Mouse (Mus musculus) layer of hippocampus, postnatal 25 days (tissue): ENCODE measurements around the gene Calhm5. TPM values are rescaled to one million over a fixed set of nuclear protein-coding genes. Genes with fewer than 3 reads are reported as not detected.

Source experiments
- DNase-seq, 2 experiments: peaks; one replicate each; pipeline ENCODE4 v3.0.0; 2022; ENCODE audit warnings: mixed read lengths in 2 of 2, low spot score in 1 of 2; ENCODE audit errors: extremely low spot score in 1 of 2
- total RNA-seq, 2 experiments: library from RNA; stranded (reverse); gene quantifications; 2 replicates each; pipeline ENCODE4 v1.2.3; 2021

Calhm5 gene
- total RNA-seq, result 1 to 10 TPM; 3.8 TPM

GRCm38 (mm10) chr10:34096418-34096883 lies at the start of gene Calhm5:
Gene Calhm5, minus strand, starts transcription at chr10:34096519.
- peak; percentile 16 to 29 for DNase-seq

GRCm38 (mm10) chr10:34141693-34142092 lies 45.4 kb upstream of the Calhm5 start:
- DNase-seq, result no peak

DNA sequence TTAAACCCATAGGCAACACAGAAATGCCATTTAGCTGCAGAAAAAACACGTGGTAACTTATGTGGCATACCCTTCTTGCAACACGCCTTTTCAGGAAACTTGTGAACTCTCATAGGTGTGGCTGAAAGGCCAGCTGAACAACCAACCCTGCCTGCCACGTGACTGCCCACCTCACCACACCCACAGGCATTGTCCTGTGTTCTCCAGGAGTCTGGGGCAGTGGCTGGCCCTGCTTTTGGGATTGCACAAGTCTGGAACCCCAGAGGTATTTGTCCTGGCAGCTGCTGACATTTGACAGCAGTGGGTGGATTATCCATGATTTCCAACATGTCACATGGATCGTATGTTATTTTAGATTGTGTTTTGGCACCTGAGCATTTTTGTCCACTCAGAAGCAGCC lies 43.4 kb upstream of the Calhm5 start:
- DNase-seq, result no peak

- DNase-seq, result no peak
Measured at GRCm38 (mm10) chr10:34138027-34138426, 41.7 kb upstream of the Calhm5 start.

DNA sequence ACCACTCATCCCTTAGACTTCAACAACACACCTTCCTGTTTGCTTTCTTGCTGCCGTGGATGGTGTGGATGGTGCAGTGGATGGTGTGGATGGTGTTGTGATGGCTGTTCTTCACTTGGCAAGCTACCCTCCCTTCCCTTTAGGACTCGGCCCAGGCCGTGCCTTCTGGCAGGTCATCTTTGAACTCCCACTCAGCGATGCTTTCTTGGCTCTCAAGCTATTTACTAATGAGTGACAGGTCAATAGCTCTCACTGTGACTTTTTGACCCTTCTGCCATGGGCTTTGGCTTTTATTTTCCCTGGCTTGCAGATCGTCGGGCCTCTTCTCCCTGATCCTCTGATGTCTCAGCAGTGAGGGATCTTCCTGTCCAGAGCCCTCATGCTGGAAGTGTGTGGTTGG lies 40.1 kb upstream of the Calhm5 start:
- no peak for DNase-seq

- DNase-seq, result no peak
Measured at GRCm38 (mm10) chr10:34131356-34131755, 35.0 kb upstream of the Calhm5 start.

GRCm38 (mm10) chr10:34128391-34128790 lies 32.1 kb upstream of the Calhm5 start:
- no peak for DNase-seq

GRCm38 (mm10) chr10:34127392-34128378 lies 31.4 kb upstream of the Calhm5 start, which contains the start of gene Calhm6:
Gene Calhm6, minus strand, starts transcription at chr10:34127984.
- peak; percentile 27 to 42 for DNase-seq

GRCm38 (mm10) chr10:34118421-34118820 lies 22.1 kb upstream of the Calhm5 start:
- no peak for DNase-seq

DNA sequence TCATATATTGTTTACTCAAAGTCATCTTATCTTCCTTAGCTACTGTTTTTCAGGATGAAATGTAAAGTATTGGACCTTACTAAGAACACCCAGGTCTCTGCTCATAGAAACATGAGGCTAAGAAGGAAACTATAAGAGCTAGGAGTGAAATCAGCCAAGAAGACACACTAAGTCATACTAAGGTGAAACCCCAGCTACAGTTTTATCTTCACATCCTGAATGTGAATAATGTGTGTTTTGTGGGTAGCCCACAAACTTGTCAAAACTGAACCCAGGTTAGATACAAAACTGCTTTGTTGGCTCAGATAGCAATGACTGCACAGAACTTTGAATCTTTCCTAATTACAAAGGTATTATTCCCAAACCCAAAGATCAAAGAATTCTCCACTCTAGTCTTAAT lies 21.5 kb upstream of the Calhm5 start:
- no peak for DNase-seq

DNA sequence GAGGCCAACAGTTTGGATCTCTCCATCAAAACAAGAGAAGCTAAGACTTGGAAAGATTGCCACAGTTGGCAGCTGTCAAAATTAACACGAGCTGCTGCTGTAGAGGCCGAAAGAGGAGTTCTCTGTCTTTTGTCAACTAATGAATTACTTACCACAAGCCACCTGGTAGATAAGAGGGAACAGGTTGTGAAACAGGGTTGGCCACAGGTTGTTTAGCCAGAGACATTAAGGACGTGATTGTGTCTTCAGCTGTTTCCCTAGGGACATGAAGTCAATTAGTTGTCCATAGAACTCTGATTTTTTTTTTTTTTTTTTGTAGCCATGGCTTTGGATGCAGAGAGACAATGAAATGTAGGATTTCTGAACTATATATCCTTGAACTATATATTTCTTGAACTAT lies 20.8 kb upstream of the Calhm5 start:
- DNase-seq, result no peak

GRCm38 (mm10) chr10:34111964-34112738 lies 15.8 kb upstream of the Calhm5 start:
- no peak for DNase-seq

DNA sequence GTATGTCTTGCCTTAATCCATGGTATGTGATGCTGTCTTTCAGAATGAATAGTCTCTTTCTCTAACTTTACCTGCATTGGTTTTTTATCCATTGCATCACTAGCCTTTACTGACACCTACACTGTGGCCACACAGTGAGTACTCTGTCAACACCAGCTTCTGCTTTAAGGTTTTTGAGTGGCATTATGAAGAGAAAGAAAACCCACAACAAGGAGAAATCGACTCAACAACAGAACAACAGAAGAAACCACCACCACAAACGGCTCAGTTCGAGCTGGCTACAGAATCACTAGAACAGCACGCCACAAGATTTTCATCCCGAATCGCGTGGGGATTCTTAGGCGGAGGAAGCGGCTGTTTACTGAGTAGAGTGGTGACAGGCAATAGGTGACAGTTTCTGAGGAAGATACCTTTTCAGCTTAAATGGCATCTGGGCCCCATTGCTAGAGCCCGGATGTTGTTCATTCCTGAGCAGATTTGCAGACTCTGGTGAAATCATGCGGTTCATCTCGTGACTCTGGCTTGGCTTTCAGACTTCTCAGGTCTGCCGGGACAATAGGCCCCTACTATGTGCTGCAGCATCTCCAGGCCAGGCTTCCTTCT lies 14.6 kb upstream of the Calhm5 start:
- no peak for DNase-seq

DNA sequence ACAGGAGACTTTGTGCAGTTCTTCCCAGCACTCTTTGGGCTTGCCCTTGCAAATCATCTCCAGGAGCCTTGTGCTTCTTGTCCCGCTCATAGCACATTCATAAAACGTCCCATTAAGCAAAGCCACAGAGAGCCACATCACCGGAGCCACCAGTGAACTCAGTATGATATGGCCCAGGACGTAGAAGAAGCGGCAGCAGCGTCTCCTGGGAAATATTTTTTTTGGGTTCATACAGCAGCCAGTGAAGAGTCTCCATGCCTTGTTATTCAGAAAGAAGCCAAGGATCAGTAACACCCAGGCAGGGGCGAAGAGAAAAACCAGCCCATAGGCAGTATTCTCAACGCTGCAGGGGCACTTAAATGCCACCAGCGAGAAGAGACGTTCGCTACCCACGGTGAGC lies 355 bp downstream of the Calhm5 start:
- no peak for DNase-seq

GRCm38 (mm10) chr10:34095147-34095546 lies 1.2 kb downstream of the Calhm5 start:
- DNase-seq, result no peak

- DNase-seq, result no peak
Measured at GRCm38 (mm10) chr10:34091888-34092287, 4.4 kb downstream of the Calhm5 start.

DNA sequence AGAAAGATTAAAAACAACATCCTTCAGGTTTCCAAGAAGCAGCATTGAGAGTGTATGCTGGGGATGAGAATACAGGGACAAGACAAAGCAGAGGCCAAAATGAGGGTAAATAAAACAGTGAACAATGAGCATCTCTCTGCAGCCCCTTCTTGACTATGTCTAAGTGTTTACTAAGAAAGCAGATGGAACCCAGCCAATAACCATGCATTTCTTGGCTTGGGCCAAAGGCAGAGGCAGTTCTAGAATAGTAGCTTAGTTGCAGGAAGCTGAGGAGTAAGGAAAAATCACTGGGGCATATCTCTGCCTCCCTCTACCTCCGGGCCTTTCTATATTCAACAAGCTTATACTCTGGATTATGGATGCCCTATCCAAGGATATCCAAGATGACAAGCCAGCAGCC lies 5.8 kb downstream of the Calhm5 start:
- no peak for DNase-seq

- no peak for DNase-seq
Measured at GRCm38 (mm10) chr10:34089517-34089916, 6.8 kb downstream of the Calhm5 start.

- no peak for DNase-seq
Measured at GRCm38 (mm10) chr10:34088515-34088914, 7.8 kb downstream of the Calhm5 start.

- no peak for DNase-seq
Measured at GRCm38 (mm10) chr10:34086514-34086913, 9.8 kb downstream of the Calhm5 start.
